Mouse (Mus musculus) lung, postnatal 0 days (tissue): ENCODE results near the gene Vmn1r67.

Experiments used
- CTCF ChIP-seq: IDR thresholded peaks from 2 replicates; pipeline ENCODE4 v1.5.1; 2016; ENCODE audit warnings: antibody characterized with exemption, mild to moderate bottlenecking
- EP300 ChIP-seq: IDR thresholded peaks from 2 replicates; pipeline ENCODE4 v1.6.1; 2016; ENCODE audit warnings: antibody characterized with exemption, mild to moderate bottlenecking, control low read depth

GRCm38 (mm10) chr7:10443031-10443430, at the start of gene Vmn1r67:
- no peak for TF ChIP-seq CTCF
- TF ChIP-seq EP300, result no peak
